Mouse (Mus musculus): ENCODE results near the gene Stard9. TPM values are rescaled to one million over a fixed set of nuclear protein-coding genes. Genes with fewer than 3 reads are reported as not detected.
"Not testable (repeated sequence)": the region's sequence is repeated elsewhere in the genome, so short reads cannot be mapped to it uniquely, and the experiment has no call there.

Stard9 gene
- total RNA-seq, 2 experiments from 2014 or later, result 1.2 to 1.3 TPM

GRCm38 (mm10) chr2:120652925-120653284, 24.0 kb downstream of the Stard9 start:
- no peak for ATAC-seq (replicated peaks; ENCODE audit: poor library complexity)

- ATAC-seq (replicated peaks; ENCODE audit: poor library complexity), result no peak
These were observed 25.8 kb downstream of the Stard9 start for GRCm38 (mm10) chr2:120654693-120655092.

GRCm38 (mm10) chr2:120655905-120656304, 27.0 kb downstream of the Stard9 start:
- no peak for ATAC-seq (replicated peaks; ENCODE audit: poor library complexity)

GRCm38 (mm10) chr2:120656711-120657110, 27.8 kb downstream of the Stard9 start:
- peak; percentile 67 for ATAC-seq (replicated peaks; ENCODE audit: poor library complexity)

GRCm38 (mm10) chr2:120658486-120658885, 29.6 kb downstream of the Stard9 start:
- no peak for ATAC-seq (replicated peaks; ENCODE audit: poor library complexity)

- ATAC-seq (replicated peaks; ENCODE audit: poor library complexity), result no peak
These were observed 30.4 kb downstream of the Stard9 start for GRCm38 (mm10) chr2:120659318-120659717.

GRCm38 (mm10) chr2:120660486-120661078, 31.7 kb downstream of the Stard9 start:
- ATAC-seq (replicated peaks; ENCODE audit: poor library complexity), result peak; percentile 82

GRCm38 (mm10) chr2:120662766-120663165, 33.8 kb downstream of the Stard9 start:
- no peak for ATAC-seq (replicated peaks; ENCODE audit: poor library complexity)

- no peak for ATAC-seq (replicated peaks; ENCODE audit: poor library complexity)
These were observed 34.7 kb downstream of the Stard9 start for GRCm38 (mm10) chr2:120663491-120664154.

GRCm38 (mm10) chr2:120667446-120667845, 38.5 kb downstream of the Stard9 start:
- ATAC-seq (replicated peaks; ENCODE audit: poor library complexity), result no peak

GRCm38 (mm10) chr2:120670253-120670652, 41.3 kb downstream of the Stard9 start:
- 0 out of 2 replicates have a peak, but pooled peaks have one; percentile 14 for ATAC-seq (replicated peaks; ENCODE audit: poor library complexity)

GRCm38 (mm10) chr2:120681151-120681550, 52.2 kb downstream of the Stard9 start:
- not testable (repeated sequence) for ATAC-seq (replicated peaks; ENCODE audit: poor library complexity)

- ATAC-seq (replicated peaks; ENCODE audit: poor library complexity), result peak; percentile 84
These were observed 68.8 kb downstream of the Stard9 start for GRCm38 (mm10) chr2:120697767-120698166.

- peak; percentile 35 for ATAC-seq (replicated peaks; ENCODE audit: poor library complexity)
These were observed 71.5 kb downstream of the Stard9 start for GRCm38 (mm10) chr2:120700379-120700885.

GRCm38 (mm10) chr2:120702675-120703074, 73.8 kb downstream of the Stard9 start:
- no peak for ATAC-seq (replicated peaks; ENCODE audit: poor library complexity)

- no peak for ATAC-seq (replicated peaks; ENCODE audit: poor library complexity)
These were observed 78.1 kb downstream of the Stard9 start for GRCm38 (mm10) chr2:120707041-120707440.

- 0 out of 2 replicates have a peak, but pooled peaks have one; percentile 13 for ATAC-seq (replicated peaks; ENCODE audit: poor library complexity)
These were observed 81.2 kb downstream of the Stard9 start for GRCm38 (mm10) chr2:120710154-120710553.

GRCm38 (mm10) chr2:120710948-120711347, 82.0 kb downstream of the Stard9 start:
- peak; percentile 59 for ATAC-seq (replicated peaks; ENCODE audit: poor library complexity)

GRCm38 (mm10) chr2:120713441-120713840, 84.5 kb downstream of the Stard9 start:
- no peak for ATAC-seq (replicated peaks; ENCODE audit: poor library complexity)

GRCm38 (mm10) chr2:120718496-120718895, 89.6 kb downstream of the Stard9 start:
- no peak for ATAC-seq (replicated peaks; ENCODE audit: poor library complexity)

- no peak for ATAC-seq (replicated peaks; ENCODE audit: poor library complexity)
These were observed 91.9 kb downstream of the Stard9 start for GRCm38 (mm10) chr2:120720821-120721220.

GRCm38 (mm10) chr2:120721911-120722310, 93.0 kb downstream of the Stard9 start:
- no peak for ATAC-seq (replicated peaks; ENCODE audit: poor library complexity)
